Mouse (Mus musculus) hindbrain, embryonic 13.5 days (tissue): ENCODE results near the gene Anxa7. TPM values are rescaled to one million over a fixed set of nuclear protein-coding genes. Genes with fewer than 3 reads are reported as not detected.

Experiments
- ATAC-seq: fragments of 200-750 bp; cut with Nextera tagmentation; 2 replicates; pipeline ENCODE4 v1.8.0; 2017; ENCODE audit warnings: moderate TSS enrichment; ENCODE audit not compliant: low FRiP score
- H3K27ac ChIP-seq: fragments of 300-500 bp; sonication (generic); 2 replicates; pipeline ENCODE4 v1.5.1; 2015; ENCODE audit warnings: inconsistent platforms, mild to moderate bottlenecking, moderate library complexity
- H3K27me3 ChIP-seq: fragments of 300-500 bp; sonication (generic); 2 replicates; pipeline ENCODE4 v1.6.1; 2015; ENCODE audit warnings: mild to moderate bottlenecking, inconsistent platforms
- H3K36me3 ChIP-seq: fragments of 300-500 bp; sonication (generic); 2 replicates; pipeline ENCODE4 v1.6.1; 2015; ENCODE audit warnings: mild to moderate bottlenecking, inconsistent platforms
- H3K4me1 ChIP-seq: fragments of 300-500 bp; sonication (generic); replicated peaks from 2 replicates; pipeline ENCODE4 v1.6.1; 2015; ENCODE audit warnings: inconsistent platforms
- H3K4me2 ChIP-seq: fragments of 300-500 bp; sonication (generic); 2 replicates; pipeline ENCODE4 v1.6.1; 2015; ENCODE audit warnings: inconsistent platforms, mild to moderate bottlenecking, moderate library complexity
- H3K4me3 ChIP-seq: fragments of 300-500 bp; sonication (generic); 2 replicates; pipeline ENCODE4 v1.5.1; 2015; ENCODE audit warnings: mild to moderate bottlenecking, inconsistent platforms
- H3K9ac ChIP-seq: fragments of 300-500 bp; sonication (generic); 2 replicates; pipeline ENCODE4 v1.6.1; 2015; ENCODE audit warnings: mild to moderate bottlenecking, inconsistent platforms
- H3K9me3 ChIP-seq: fragments of 300-500 bp; sonication (generic); 2 replicates; pipeline ENCODE4 v1.6.1; 2016; ENCODE audit warnings: inconsistent platforms
- WGBS: fragments of 180-500 bp; shearing (Covaris S2); methylation state at CpG from one replicate; pipeline ENCODE4 v1.1.7; 2015; 5-methylcytosine and 5-hydroxymethylcytosine counted together
- polyA plus RNA-seq: library from polyadenylated mRNA; unstranded; fragments of >200 nt; fragmentation: Nextera tagmentation; extraction: Ambion mirVana; gene quantifications from 2 replicates; pipeline ENCODE4 v1.2.1, GENCODE M21; 2015

Anxa7 gene
- polyA plus RNA-seq, 1 experiment from 2014 or later: 13.2 TPM

DNA sequence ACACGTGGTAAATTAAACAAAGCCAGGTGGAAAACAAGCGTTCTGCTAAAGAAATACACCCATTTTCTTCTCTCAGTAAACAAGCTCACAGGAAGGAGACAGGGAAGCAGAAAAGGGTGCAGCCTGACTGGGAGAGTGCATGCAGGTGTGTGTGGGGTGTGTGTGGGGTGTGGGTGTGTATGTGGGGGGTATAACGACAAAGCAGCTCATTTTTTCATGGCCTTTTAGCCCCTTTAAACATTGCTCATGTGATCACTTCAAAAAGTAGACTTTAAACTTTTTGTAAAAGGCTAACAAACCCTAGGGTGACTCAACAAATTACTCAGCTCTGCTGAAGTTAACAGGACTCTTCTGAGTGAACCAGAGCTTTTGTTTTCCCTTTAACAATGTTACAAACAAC, 1.5 kb downstream of the Anxa7 start:
- Histone ChIP-seq H3K4me3 (no peak overlapping the region), H3K27me3 (peaks cover 9% of the 10 kb centered on the region; the same call in 1 of the 2 replicates), H3K9ac (no peak overlapping the region), H3K4me2 (no peak overlapping the region; the same call in 1 of the 2 replicates), H3K4me1 (peaks cover 8% of the 10 kb centered on the region; the same call in 1 of the 2 replicates), H3K36me3 (no peaks in the 10 kb centered on the region), H3K9me3 (no peaks in the 10 kb centered on the region), H3K27ac (no peak overlapping the region)
- 56% methylated on average over 3 of the region's 3 CpGs for WGBS
- ATAC-seq: no peak

- peaks cover 9% of the 10 kb centered on the region; the same call in 1 of the 2 replicates for H3K27me3 ChIP-seq
- WGBS: 40% methylated on average over 4 of the region's 4 CpGs
- no peak overlapping the region for H3K27ac ChIP-seq
- H3K9me3 ChIP-seq: no peaks in the 10 kb centered on the region
- H3K4me2 ChIP-seq: no peak overlapping the region
- no peak overlapping the region for H3K4me3 ChIP-seq
- H3K36me3 ChIP-seq: no peaks in the 10 kb centered on the region
- H3K4me1 ChIP-seq: peaks cover 8% of the 10 kb centered on the region; the same call in 1 of the 2 replicates
- H3K9ac ChIP-seq: no peak overlapping the region
- ATAC-seq: no peak
Measured at GRCm38 (mm10) chr14:20477261-20478025, 2.5 kb downstream of the Anxa7 start.

DNA sequence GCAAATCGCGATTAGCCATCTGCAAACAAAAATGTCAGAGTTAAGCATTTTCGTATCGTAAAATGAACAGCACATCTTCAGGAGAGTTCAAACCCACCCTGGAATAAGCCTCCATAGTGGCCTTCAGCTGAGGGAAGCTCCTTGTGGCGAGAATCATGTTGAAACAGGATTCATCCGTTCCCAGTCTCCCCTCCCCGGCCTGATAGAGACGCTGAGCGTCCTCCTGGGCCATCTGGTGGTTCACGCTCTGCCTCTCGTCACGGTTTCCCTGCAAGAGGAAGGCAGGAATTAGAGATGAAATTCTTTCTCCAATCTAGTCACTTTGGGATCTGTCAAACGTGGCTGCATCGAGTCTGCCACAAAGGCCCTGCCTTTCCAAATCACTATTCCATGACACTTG, 19.7 kb downstream of the Anxa7 start:
- H3K27me3 ChIP-seq: no peaks in the 10 kb centered on the region
- WGBS: 83% methylated on average over 14 of the region's 14 CpGs
- ATAC-seq: no peak
- H3K4me2 ChIP-seq: no peak overlapping the region
- H3K9me3 ChIP-seq: no peaks in the 10 kb centered on the region
- H3K4me3 ChIP-seq: no peak overlapping the region
- H3K27ac ChIP-seq: no peak overlapping the region
- H3K4me1 ChIP-seq: no peaks in the 10 kb centered on the region
- H3K9ac ChIP-seq: no peak overlapping the region
- H3K36me3 ChIP-seq: peaks cover 27% of the 10 kb centered on the region

- Histone ChIP-seq H3K36me3 (peaks cover 17% of the 10 kb centered on the region), H3K27ac (no peak overlapping the region), H3K9ac (no peak overlapping the region), H3K4me1 (no peaks in the 10 kb centered on the region), H3K9me3 (no peaks in the 10 kb centered on the region), H3K4me2 (no peak overlapping the region), H3K27me3 (no peaks in the 10 kb centered on the region), H3K4me3 (no peak overlapping the region)
- 94% methylated on average over 9 of the region's 9 CpGs for WGBS
- ATAC-seq: no peak
Measured at GRCm38 (mm10) chr14:20458378-20458777, 21.6 kb downstream of the Anxa7 start.

DNA sequence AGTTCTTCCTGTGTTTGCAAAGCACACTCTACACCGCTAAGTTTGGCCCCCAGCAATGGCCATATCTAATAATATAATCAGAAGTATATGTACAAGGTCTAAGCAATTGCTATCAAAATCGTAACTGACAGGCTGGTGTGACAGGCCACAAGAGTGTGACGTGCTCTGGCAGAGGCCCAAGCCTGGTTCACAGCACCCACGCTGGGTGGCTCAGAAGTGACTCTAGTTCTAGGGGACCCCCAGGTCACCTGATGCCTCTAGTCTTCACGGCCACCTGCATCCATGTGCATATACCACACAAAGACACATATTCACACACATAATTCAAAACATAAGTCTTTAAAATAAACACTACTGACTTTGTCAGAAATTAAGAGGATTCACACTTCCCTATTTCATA, 27.0 kb downstream of the Anxa7 start:
- no peak for ATAC-seq

DNA sequence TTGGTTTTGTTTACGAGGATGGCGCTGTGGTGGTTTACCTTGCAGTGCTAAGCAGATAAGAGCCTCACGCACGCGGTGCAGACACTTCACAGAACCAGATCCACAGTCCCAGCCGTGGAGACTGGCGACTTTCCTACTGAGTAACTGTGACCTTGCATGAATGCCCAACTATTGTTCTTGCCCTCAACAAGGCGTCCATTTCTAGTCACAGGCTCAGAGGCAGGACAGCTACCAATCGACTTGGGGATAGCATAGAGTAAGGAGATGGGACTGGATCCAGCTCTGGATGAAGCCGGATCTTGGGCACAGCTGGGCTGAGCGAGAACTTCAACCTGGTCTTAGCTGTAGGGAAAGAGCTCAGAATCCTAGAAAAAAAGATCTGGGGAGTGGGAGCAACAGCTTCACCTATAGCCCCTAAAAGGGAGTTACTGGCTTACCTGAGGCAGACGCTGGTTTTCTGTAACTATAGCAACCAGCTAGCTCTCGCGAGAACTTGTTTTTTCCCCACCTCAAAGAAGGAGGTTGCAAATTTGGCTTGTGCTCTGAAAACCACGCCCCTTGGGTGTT, 28.1 kb downstream of the Anxa7 start, which contains the start of gene Cfap70:
Gene Cfap70, minus strand, starts transcription at position 462 of the 567 bp plus-strand sequence.
- H3K9ac ChIP-seq: peak within 1 kb of the TSS; percentile 58; the same call in 1 of the 2 replicates
- ATAC-seq: peak; percentile 79
- peak within 1 kb of the TSS; percentile 41 for H3K4me3 ChIP-seq
- no peaks in the 10 kb centered on the region for H3K9me3 ChIP-seq
- H3K36me3 ChIP-seq: peaks cover 5% of the 10 kb centered on the region; the same call in 1 of the 2 replicates
- H3K27me3 ChIP-seq: no peaks in the 10 kb centered on the region
- H3K4me1 ChIP-seq: 0 out of 2 replicates have a peak, but pooled peaks cover 5% of the 10 kb centered on the region
- peak within 1 kb of the TSS; percentile 63 for H3K4me2 ChIP-seq
- 0 out of 2 replicates have a peak within 1 kb of the TSS, but pooled peaks have one; percentile 8 for H3K27ac ChIP-seq
- WGBS: 4% methylated on average over 15 of the region's 15 CpGs

More for the DNA sequence above, 27.0 kb downstream of the Anxa7 start:
- Histone ChIP-seq H3K9me3 (no peaks in the 10 kb centered on the region), H3K36me3 (peaks cover 5% of the 10 kb centered on the region; the same call in 1 of the 2 replicates), H3K4me2 (no peak overlapping the region), H3K27ac (no peak overlapping the region), H3K9ac (no peak overlapping the region), H3K4me3 (no peak overlapping the region), H3K27me3 (no peaks in the 10 kb centered on the region), H3K4me1 (0 out of 2 replicates have a peak, but pooled peaks cover 5% of the 10 kb centered on the region)
- 92% methylated on average over 5 of the region's 5 CpGs for WGBS

DNA sequence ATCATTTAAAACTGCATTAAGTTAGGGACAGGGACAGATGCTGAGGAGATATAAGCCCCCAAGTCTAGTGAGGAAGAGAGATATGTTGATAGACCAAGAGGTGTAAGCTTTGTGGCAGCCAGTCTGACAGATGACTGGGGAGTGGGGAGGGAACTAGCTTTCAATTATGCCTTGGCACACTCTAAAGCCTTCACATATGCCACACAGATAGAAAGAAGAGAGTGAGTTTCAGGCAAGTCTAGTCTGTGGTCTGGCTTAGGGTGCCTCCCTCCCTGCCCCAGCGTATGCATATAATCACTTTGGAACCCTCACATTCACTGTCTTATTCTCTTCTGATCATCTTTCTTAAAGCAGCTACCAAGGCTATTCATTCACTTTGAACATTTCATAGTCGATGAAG, 28.6 kb downstream of the Anxa7 start:
- Histone ChIP-seq H3K4me2 (peak overlapping the region; percentile 63), H3K36me3 (peaks cover 5% of the 10 kb centered on the region; the same call in 1 of the 2 replicates), H3K4me3 (peak overlapping the region; percentile 41), H3K27me3 (no peaks in the 10 kb centered on the region), H3K9ac (peak overlapping the region; percentile 58; the same call in 1 of the 2 replicates), H3K4me1 (0 out of 2 replicates have a peak, but pooled peaks cover 5% of the 10 kb centered on the region), H3K9me3 (no peaks in the 10 kb centered on the region), H3K27ac (0 out of 2 replicates have a peak overlapping the region, but pooled peaks have one; percentile 8)
- WGBS: 27% methylated on average over 2 of the region's 2 CpGs
- no peak for ATAC-seq

- no peak overlapping the region for H3K4me2 ChIP-seq
- WGBS: 64% methylated on average over 12 of the region's 12 CpGs
- no peak overlapping the region for H3K27ac ChIP-seq
- H3K4me3 ChIP-seq: no peak overlapping the region
- H3K9ac ChIP-seq: no peak overlapping the region
- 0 out of 2 replicates have a peak, but pooled peaks cover 5% of the 10 kb centered on the region for H3K4me1 ChIP-seq
- no peaks in the 10 kb centered on the region for H3K36me3 ChIP-seq
- no peaks in the 10 kb centered on the region for H3K27me3 ChIP-seq
- no peak for ATAC-seq
- no peaks in the 10 kb centered on the region for H3K9me3 ChIP-seq
Measured at GRCm38 (mm10) chr14:20447209-20447608, 32.7 kb downstream of the Anxa7 start.

DNA sequence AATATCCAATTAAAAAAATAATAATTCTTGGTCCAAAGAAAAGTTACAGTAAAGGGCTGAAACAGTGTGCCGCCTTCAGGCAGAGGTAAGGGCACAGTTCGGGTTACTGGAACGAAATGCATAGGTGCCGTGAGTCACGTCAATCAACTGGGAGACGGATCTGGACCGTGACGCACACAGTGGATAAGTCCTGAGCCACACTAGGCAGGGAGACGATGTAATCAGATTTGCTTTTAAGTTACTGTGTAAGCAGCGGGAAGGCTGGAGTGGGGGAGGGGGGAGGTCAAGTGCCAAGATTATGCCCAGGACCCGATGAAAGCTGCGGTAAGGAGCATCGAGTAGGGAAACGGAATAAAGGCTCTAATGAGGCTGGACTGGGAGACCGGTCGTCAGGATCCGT, 37.7 kb downstream of the Anxa7 start:
- Histone ChIP-seq H3K36me3 (no peaks in the 10 kb centered on the region), H3K9ac (no peak overlapping the region), H3K4me1 (no peaks in the 10 kb centered on the region), H3K27me3 (no peaks in the 10 kb centered on the region), H3K4me3 (no peak overlapping the region), H3K4me2 (no peak overlapping the region), H3K9me3 (no peaks in the 10 kb centered on the region), H3K27ac (no peak overlapping the region)
- WGBS: 68% methylated on average over 17 of the region's 17 CpGs
- no peak for ATAC-seq

- 71% methylated on average over 6 of the region's 6 CpGs for WGBS
- no peak for ATAC-seq
Measured at GRCm38 (mm10) chr14:20436976-20437375, 43.0 kb downstream of the Anxa7 start.

DNA sequence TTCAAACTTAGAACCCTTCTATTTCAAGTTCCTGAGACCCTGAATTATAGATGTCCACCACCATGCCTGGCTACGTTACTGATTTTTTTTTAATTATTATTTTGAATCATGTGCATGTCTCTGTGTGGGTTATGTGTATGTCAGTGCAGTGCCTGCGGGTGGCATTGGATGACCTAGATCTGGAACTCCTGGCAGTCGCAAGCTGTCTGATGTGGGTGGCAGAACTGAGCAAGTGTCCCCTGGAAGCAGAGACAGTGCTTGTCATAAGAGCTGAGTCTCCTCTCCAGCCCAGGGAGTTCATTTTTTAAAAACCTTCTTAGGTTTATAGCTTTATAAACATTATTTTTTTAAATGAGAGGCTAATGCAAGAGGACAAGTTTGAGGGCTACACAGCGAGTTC, 47.5 kb downstream of the Anxa7 start:
- no peak overlapping the region for H3K9ac ChIP-seq
- H3K27ac ChIP-seq: no peak overlapping the region
- H3K4me3 ChIP-seq: no peak overlapping the region
- no peaks in the 10 kb centered on the region for H3K9me3 ChIP-seq
- no peaks in the 10 kb centered on the region for H3K36me3 ChIP-seq
- no peak overlapping the region for H3K4me2 ChIP-seq
- 86% methylated on average over 4 of the region's 4 CpGs for WGBS
- no peak for ATAC-seq
- no peaks in the 10 kb centered on the region for H3K27me3 ChIP-seq
- H3K4me1 ChIP-seq: no peaks in the 10 kb centered on the region

More at GRCm38 (mm10) chr14:20436976-20437375, 43.0 kb downstream of the Anxa7 start:
- Histone ChIP-seq H3K27ac (no peak overlapping the region), H3K9ac (no peak overlapping the region), H3K4me2 (no peak overlapping the region), H3K4me1 (no peaks in the 10 kb centered on the region), H3K4me3 (no peak overlapping the region), H3K9me3 (no peaks in the 10 kb centered on the region), H3K27me3 (no peaks in the 10 kb centered on the region), H3K36me3 (no peaks in the 10 kb centered on the region)

- Histone ChIP-seq H3K27ac (no peak overlapping the region), H3K4me3 (no peak overlapping the region), H3K36me3 (no peaks in the 10 kb centered on the region), H3K9ac (no peak overlapping the region), H3K4me2 (no peak overlapping the region), H3K9me3 (no peaks in the 10 kb centered on the region), H3K27me3 (no peaks in the 10 kb centered on the region), H3K4me1 (no peaks in the 10 kb centered on the region)
- WGBS: 89% methylated on average over 6 of the region's 6 CpGs
- ATAC-seq: no peak
Measured at GRCm38 (mm10) chr14:20431726-20432125, 48.2 kb downstream of the Anxa7 start.
